Mouse (Mus musculus) thymus, adult 2 months (tissue): Measurements from ENCODE around the gene Hip1r.
A peak's percentile ranks its signal among the peaks of the same experiment; 100 is the strongest.

Source experiments
- CTCF ChIP-seq: fragments of 200-500 bp; IDR thresholded peaks from 2 replicates; pipeline ENCODE4 v1.5.1; 2012; ENCODE audit warnings: mild to moderate bottlenecking, control low read depth, low read length, moderate library complexity, borderline replicate concordance; ENCODE audit not compliant: control insufficient read depth, poor library complexity, insufficient read depth; ENCODE audit errors: extremely low read depth
- POLR2A ChIP-seq: fragments of 200-500 bp; IDR thresholded peaks from 2 replicates; pipeline ENCODE4 v1.6.1; 2012; ENCODE audit warnings: mild to moderate bottlenecking, low read length, control low read depth, moderate library complexity; ENCODE audit not compliant: control insufficient read depth, poor library complexity, insufficient read depth; ENCODE audit errors: extremely low read depth

DNA sequence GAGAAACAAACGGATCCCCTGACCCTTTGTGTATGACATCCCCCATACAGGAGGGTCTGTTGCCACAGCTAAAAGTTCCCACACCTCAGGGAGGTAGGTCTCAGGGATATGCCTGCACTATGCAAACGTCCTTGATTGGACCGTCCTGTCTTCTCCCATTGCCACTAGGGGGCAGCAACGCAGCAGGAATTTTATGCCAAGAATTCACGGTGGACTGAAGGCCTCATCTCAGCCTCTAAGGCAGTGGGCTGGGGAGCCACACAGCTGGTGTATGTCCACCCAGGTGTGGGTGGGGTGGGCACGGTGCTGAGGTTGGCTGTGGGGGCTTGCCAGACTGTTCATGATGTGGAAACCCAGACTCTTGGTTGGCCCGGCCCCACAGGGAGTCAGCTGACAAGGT is 27.4 kb downstream of the Hip1r start:
- no peak for TF ChIP-seq POLR2A
- peak; percentile 71; the same call in 1 of the 2 replicates for TF ChIP-seq CTCF
